Mouse (Mus musculus) heart, embryonic 14.5 days (tissue): ENCODE measurements around the gene Madcam1. TPM values are rescaled to one million over a fixed set of nuclear protein-coding genes. Genes with fewer than 3 reads are reported as not detected.

ENCODE experiments used
- ATAC-seq: fragments of 200-750 bp; cut with Nextera tagmentation; 2 replicates; pipeline ENCODE4 v1.8.0; 2017; ENCODE audit warnings: low read depth, moderate TSS enrichment; ENCODE audit not compliant: insufficient number of reproducible peaks, insufficient read depth, low FRiP score
- H3K27ac ChIP-seq, 2 experiments: fragments of 200-500 bp in 1 of 2; fragments of 300-500 bp in 1 of 2; sonication (generic) in 1 of 2; replicated peaks in 1 of 2; 2 replicates each; pipeline ENCODE4 v1.5.1; 2012 to 2014; ENCODE audit warnings: low read depth in 2 of 2, low read length in 2 of 2, control low read depth in 1 of 2, mild to moderate bottlenecking in 1 of 2, mixed read lengths in 1 of 2; ENCODE audit not compliant: control insufficient read depth in 1 of 2, insufficient read depth in 1 of 2
- H3K27me3 ChIP-seq: fragments of 300-500 bp; sonication (generic); 2 replicates; pipeline ENCODE4 v1.6.1; 2014; ENCODE audit warnings: mild to moderate bottlenecking, low read length, control low read depth; ENCODE audit not compliant: control insufficient read depth, insufficient read depth
- H3K36me3 ChIP-seq: fragments of 300-500 bp; sonication (generic); 2 replicates; pipeline ENCODE4 v1.6.1; 2014; ENCODE audit warnings: mild to moderate bottlenecking, control low read depth, low read length, mixed read lengths; ENCODE audit not compliant: control insufficient read depth, insufficient read depth
- H3K4me1 ChIP-seq, 2 experiments: fragments of 200-500 bp in 1 of 2; fragments of 300-500 bp in 1 of 2; sonication (generic) in 1 of 2; 2 replicates each; pipeline ENCODE4 v1.6.1; 2012 to 2014; ENCODE audit warnings: low read length in 2 of 2, control low read depth in 1 of 2, mixed read lengths in 1 of 2; ENCODE audit not compliant: control insufficient read depth in 2 of 2, insufficient read depth in 2 of 2
- H3K4me2 ChIP-seq: fragments of 300-500 bp; sonication (generic); 2 replicates; pipeline ENCODE4 v1.6.1; 2014; ENCODE audit warnings: mild to moderate bottlenecking, low read length
- H3K4me3 ChIP-seq, 2 experiments: fragments of 200-500 bp in 1 of 2; fragments of 300-500 bp in 1 of 2; sonication (generic) in 1 of 2; 2 replicates each; pipeline ENCODE4 v1.5.1; 2012 to 2014; ENCODE audit warnings: low read length in 2 of 2, mild to moderate bottlenecking in 2 of 2, control low read depth in 1 of 2, low read depth in 1 of 2, moderate library complexity in 1 of 2; ENCODE audit not compliant: control insufficient read depth in 1 of 2, insufficient read depth in 1 of 2
- H3K9ac ChIP-seq: fragments of 300-500 bp; sonication (generic); 2 replicates; pipeline ENCODE4 v1.6.1; 2014; ENCODE audit warnings: mild to moderate bottlenecking, low read length
- H3K9me3 ChIP-seq: fragments of 300-500 bp; sonication (generic); 2 replicates; pipeline ENCODE4 v1.6.1; 2016; ENCODE audit warnings: low read length, control low read depth; ENCODE audit not compliant: control insufficient read depth
- WGBS: fragments of 180-500 bp; shearing (Covaris S2); extraction: QIAGEN DNeasy Blood & Tissue Kit; methylation state at CpG from one replicate; pipeline ENCODE4 v1.1.7; 2014; 5-methylcytosine and 5-hydroxymethylcytosine counted together
- polyA plus RNA-seq: library from polyadenylated mRNA; unstranded; fragments of >200 nt; fragmentation: Nextera tagmentation; extraction: Ambion mirVana; gene quantifications from 2 replicates; pipeline ENCODE4 v1.2.1, GENCODE M21; 2014

Madcam1 gene
- polyA plus RNA-seq, 1 experiment from 2014 or later = 1.00 TPM

DNA sequence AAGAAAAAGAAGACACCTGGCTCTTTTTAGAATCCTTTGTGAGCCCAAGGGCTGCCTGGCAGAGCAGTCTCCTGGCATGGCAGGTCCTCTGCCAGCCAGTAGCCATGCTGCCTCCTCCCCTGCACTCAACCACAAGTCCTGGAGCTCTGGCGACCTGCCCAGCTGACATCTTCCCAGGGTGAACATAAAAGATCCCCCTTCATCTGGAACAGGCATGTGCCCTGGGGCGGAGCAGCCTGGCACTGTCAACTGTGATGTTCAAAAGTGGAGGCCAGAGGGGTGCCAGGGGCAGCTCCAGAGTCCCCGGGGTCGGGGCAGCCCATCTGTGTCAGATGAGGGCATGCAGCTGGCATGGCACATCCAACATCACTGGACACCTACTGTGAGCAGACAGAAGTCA lies 50.6 kb downstream of the Madcam1 start:
- peaks cover 4 to 20% of the 10 kb centered on the region in 2 experiments; a peak in 3 of 4 replicates for H3K4me1 ChIP-seq
- H3K27me3 ChIP-seq = peaks cover 53% of the 10 kb centered on the region
- no peak overlapping the region for H3K4me2 ChIP-seq
- 71% methylated on average over 4 of the region's 4 CpGs for WGBS
- H3K27ac ChIP-seq = no peak overlapping the region
- peaks cover 22% of the 10 kb centered on the region for H3K36me3 ChIP-seq
- no peak overlapping the region for H3K4me3 ChIP-seq
- H3K9ac ChIP-seq = no peak overlapping the region
- no peaks in the 10 kb centered on the region for H3K9me3 ChIP-seq
- ATAC-seq = no peak

DNA sequence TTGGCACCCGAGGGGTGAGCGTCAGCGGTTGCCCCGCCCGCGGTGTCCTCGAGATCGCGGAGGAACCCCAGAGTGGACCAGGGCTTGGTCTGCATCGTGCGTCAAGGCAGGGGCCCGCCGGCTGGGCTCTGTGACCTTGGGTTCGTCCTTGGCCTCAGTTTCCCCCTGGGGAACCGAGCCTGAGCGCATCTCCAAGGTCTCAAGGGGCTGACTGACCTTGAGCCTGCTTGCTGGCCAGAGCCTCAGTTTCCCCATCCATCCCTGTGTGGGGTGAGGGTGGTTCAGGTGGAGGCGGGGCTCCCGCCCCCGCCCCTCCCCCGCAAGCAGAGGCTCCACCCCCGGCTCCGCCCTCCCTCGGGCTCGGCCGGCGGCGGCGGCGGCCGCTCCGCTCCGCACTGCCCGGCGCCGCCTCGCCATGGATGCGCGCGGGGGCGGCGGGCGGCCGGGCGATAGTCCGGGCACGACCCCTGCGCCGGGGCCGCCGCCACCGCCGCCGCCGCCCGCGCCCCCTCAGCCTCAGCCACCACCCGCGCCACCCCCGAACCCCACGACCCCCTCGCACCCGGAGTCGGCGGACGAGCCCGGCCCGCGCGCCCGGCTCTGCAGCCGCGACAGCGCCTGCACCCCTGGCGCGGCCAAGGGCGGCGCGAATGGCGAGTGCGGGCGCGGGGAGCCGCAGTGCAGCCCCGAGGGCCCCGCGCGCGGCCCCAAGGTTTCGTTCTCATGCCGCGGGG lies 52.1 kb downstream of the Madcam1 start, which contains the start of gene Hcn2:
Hcn2 (plus strand) TSS at position 381 of the 734 bp plus-strand sequence.
- peaks cover 3 to 20% of the 10 kb centered on the region in 2 experiments; a peak in 3 of 4 replicates for H3K4me1 ChIP-seq
- peaks cover 8% of the 10 kb centered on the region for H3K36me3 ChIP-seq
- H3K4me3 ChIP-seq = peak within 1 kb of the TSS; percentile 54 to 67
- no peaks in the 10 kb centered on the region for H3K9me3 ChIP-seq
- 2% methylated on average over 73 of the region's 91 CpGs for WGBS
- H3K4me2 ChIP-seq = peak within 1 kb of the TSS; percentile 91
- H3K27me3 ChIP-seq = peaks cover 60% of the 10 kb centered on the region
- peak within 1 kb of the TSS; percentile 34; the same call in 1 of the 2 replicates for H3K9ac ChIP-seq
- no peak within 1 kb of the TSS for H3K27ac ChIP-seq
- ATAC-seq = peak; percentile 33; the same call in 1 of the 2 replicates

DNA sequence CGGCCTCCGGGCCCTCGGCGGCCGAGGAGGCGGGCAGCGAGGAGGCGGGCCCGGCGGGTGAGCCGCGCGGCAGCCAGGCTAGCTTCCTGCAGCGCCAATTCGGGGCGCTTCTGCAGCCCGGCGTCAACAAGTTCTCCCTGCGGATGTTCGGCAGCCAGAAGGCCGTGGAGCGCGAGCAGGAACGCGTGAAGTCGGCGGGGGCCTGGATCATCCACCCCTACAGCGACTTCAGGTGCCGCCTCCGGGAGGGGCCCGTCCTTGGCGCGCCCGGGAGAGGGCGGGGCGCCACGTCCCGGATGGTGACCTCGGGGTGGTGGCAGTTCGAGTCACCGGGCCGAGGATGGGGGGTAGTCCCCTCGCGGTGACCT lies 52.6 kb downstream of the Madcam1 start:
- H3K9me3 ChIP-seq = no peaks in the 10 kb centered on the region
- H3K27ac ChIP-seq = no peak overlapping the region
- H3K27me3 ChIP-seq = peaks cover 60% of the 10 kb centered on the region
- peak overlapping the region; percentile 34; the same call in 1 of the 2 replicates for H3K9ac ChIP-seq
- no peak for ATAC-seq
- peak overlapping the region; percentile 91 for H3K4me2 ChIP-seq
- WGBS = under 1% methylated on average over 32 of the region's 44 CpGs
- H3K4me3 ChIP-seq = peak overlapping the region; percentile 54 to 67
- peaks cover 2% of the 10 kb centered on the region for H3K36me3 ChIP-seq
- peaks cover 3 to 20% of the 10 kb centered on the region in 2 experiments; a peak in 3 of 4 replicates for H3K4me1 ChIP-seq

DNA sequence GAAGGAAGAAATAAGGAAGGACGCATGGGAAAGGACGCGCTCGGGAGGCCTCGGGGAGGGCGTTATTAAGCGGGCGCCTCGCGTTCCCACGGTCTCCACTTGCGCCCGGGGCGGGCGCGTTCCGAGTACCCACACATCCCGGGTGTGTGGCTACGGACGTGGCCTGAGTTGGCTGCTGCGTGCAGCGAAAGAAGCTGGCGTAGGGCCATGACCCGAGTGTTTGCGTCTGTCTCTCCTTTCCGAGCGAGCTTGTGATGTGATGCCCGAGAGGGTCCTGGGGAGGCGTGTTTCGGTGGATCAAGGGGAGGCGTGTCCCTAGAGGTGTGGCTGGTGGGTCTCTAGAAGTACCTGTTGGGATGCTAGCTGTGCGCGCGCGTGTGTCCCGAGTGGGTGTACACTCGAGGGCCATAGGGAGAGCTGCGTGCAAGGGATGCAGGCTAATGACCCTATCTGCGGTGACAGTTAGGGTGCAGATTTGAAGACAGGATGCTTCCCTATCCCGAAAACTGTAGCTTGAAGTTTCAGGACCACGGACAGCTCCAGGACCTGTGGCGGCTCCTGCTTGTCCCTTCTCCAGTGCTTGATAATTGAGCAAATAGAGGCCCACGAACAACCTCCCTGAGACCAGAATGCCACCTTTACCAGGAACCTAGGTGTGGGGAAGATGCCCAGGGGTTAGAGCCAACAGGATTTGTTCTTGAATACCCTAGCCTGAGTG lies 53.4 kb downstream of the Madcam1 start:
- H3K9ac ChIP-seq = no peak overlapping the region
- 5% methylated on average over 43 of the region's 43 CpGs for WGBS
- H3K27ac ChIP-seq = no peak overlapping the region
- H3K4me1 ChIP-seq = peaks cover 0 to 17% of the 10 kb centered on the region in 2 experiments; a peak in 3 of 4 replicates
- H3K36me3 ChIP-seq = no peaks in the 10 kb centered on the region
- ATAC-seq = no peak
- H3K27me3 ChIP-seq = peaks cover 60% of the 10 kb centered on the region
- H3K4me3 ChIP-seq = peak overlapping the region in 1 of 2 experiments; percentile 67; a peak in 2 of 4 replicates
- H3K4me2 ChIP-seq = peak overlapping the region; percentile 91
- H3K9me3 ChIP-seq = no peaks in the 10 kb centered on the region

Other genes with a start within 250 kb of the Madcam1 start
- gene Vmn2r83, start 195.8 kb upstream of the Madcam1 start, polyA plus RNA-seq = not detected in 2 replicates
- gene Plpp2, start 130.8 kb upstream of the Madcam1 start, polyA plus RNA-seq = 10.3 TPM in 2 replicates
- gene Mier2, start 109.4 kb upstream of the Madcam1 start, polyA plus RNA-seq = 22.1 and 30.6 TPM in 2 replicates
- gene Theg, start 77.2 kb upstream of the Madcam1 start, polyA plus RNA-seq = not detected in 2 replicates
- gene C2cd4c, start 50.5 kb upstream of the Madcam1 start, polyA plus RNA-seq = not detected in 2 replicates
- 1.5 and 1.6 TPM in 2 replicates for gene Shc2, start 26.6 kb upstream of the Madcam1 start, polyA plus RNA-seq
- not detected in 2 replicates for gene Odf3l2, start 18.8 kb upstream of the Madcam1 start, polyA plus RNA-seq
- gene Tpgs1, start 4.8 kb downstream of the Madcam1 start, polyA plus RNA-seq = 44.5 and 48.2 TPM in 2 replicates
- gene Cdc34, start 17.6 kb downstream of the Madcam1 start, polyA plus RNA-seq = 106 and 109 TPM in 2 replicates
- 0.77 and 0.94 TPM in 2 replicates for gene Gzmm, start 24.5 kb downstream of the Madcam1 start, polyA plus RNA-seq
- 989 and 1,200 TPM in 2 replicates for gene Bsg, start 39.9 kb downstream of the Madcam1 start, polyA plus RNA-seq
- gene Hcn2, start 52.1 kb downstream of the Madcam1 start, polyA plus RNA-seq = 0.05 and 0.19 TPM in 2 replicates
- gene Polrmt, start 82.0 kb downstream of the Madcam1 start, polyA plus RNA-seq = 20.2 and 27.4 TPM in 2 replicates
- 0.12 and 0.38 TPM in 2 replicates for gene Fgf22, start 90.5 kb downstream of the Madcam1 start, polyA plus RNA-seq
- gene Rnf126, start 102.4 kb downstream of the Madcam1 start, polyA plus RNA-seq = 54.4 and 62.5 TPM in 2 replicates
- gene Fstl3, start 112.7 kb downstream of the Madcam1 start, polyA plus RNA-seq = 19.9 and 21.1 TPM in 2 replicates
- 0.08 TPM in 1 of 2 replicates, not detected in the other for gene Prss57, start 126.4 kb downstream of the Madcam1 start, polyA plus RNA-seq
- 58.3 and 68.1 TPM in 2 replicates for gene Palm, start 129.0 kb downstream of the Madcam1 start, polyA plus RNA-seq
- gene Misp, start 156.4 kb downstream of the Madcam1 start, polyA plus RNA-seq = 0.61 and 1.5 TPM in 2 replicates
- 62.7 and 78.9 TPM in 2 replicates for gene Ptbp1, start 189.9 kb downstream of the Madcam1 start, polyA plus RNA-seq
- gene Prtn3, start 209.9 kb downstream of the Madcam1 start, polyA plus RNA-seq = 1.4 and 2.0 TPM in 2 replicates
- 6.9 and 9.4 TPM in 2 replicates for gene Plppr3, start 210.1 kb downstream of the Madcam1 start, polyA plus RNA-seq
- gene Elane, start 221.7 kb downstream of the Madcam1 start, polyA plus RNA-seq = 0.42 TPM in 1 of 2 replicates, not detected in the other
- not detected in 2 replicates for gene Cfd, start 226.3 kb downstream of the Madcam1 start, polyA plus RNA-seq
- gene Med16, start 244.4 kb downstream of the Madcam1 start, polyA plus RNA-seq = 34.7 TPM in 2 replicates
- 4.6 TPM in 1 of 2 replicates, not detected in the other for gene Gm26602, start 246.3 kb downstream of the Madcam1 start, polyA plus RNA-seq